Mouse (Mus musculus): ENCODE results near the gene Irf2.

The Irf2 gene

DNA sequence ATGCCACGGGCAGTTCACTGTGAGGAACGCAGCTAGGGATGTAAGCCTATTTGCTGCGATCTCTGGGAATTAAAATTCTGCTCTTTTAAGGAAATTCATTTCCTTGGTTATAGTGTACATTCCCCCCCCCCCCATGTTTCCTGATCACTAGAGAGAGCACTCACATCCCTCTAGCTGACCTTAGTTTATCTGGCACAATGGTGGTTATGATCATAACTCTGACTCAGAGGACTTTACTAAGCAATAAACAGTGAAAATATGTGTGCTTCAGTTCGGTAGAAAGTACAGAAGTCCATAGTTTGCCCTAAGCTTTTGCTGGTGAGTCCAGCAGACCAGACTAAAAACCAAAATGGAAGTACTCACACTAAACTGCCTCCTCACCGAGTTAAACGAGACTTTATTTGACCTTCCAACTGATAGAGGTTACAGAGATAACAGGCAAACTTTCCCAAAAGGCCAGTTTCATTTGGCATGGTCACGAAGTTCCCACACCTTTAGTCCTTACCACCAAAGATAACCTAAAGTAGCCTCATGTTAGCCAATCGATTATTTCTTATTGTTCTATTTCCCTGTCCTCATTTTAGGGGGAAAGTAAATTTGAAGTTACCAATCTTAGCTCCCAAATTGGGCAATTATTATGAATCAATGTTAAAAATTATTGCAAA is 142.4 kb downstream of the Irf2 start:
- DNase-seq (ENCODE audit: low spot score in 2 of 2): no peak

DNA sequence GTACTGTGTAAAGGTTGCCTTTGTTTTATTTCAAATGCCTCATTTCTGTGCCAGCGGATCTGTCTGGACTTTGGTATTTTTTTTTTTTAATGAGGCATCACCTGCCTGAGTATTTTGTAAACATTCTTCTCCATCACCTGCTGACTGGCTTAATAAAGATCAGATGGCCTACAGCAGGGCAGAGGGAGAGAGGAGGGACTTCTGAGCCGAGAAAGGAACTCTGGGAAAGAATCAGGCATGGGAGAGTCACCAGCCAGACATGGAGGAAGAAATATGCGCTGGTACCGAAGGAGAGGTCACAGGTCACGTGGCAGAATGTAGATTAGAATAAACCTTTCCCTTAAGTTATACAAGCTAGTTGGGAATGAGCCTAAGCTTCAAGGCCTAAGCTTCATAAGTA is 143.2 kb downstream of the Irf2 start:
- no peak for DNase-seq (ENCODE audit: low spot score in 2 of 2)

DNA sequence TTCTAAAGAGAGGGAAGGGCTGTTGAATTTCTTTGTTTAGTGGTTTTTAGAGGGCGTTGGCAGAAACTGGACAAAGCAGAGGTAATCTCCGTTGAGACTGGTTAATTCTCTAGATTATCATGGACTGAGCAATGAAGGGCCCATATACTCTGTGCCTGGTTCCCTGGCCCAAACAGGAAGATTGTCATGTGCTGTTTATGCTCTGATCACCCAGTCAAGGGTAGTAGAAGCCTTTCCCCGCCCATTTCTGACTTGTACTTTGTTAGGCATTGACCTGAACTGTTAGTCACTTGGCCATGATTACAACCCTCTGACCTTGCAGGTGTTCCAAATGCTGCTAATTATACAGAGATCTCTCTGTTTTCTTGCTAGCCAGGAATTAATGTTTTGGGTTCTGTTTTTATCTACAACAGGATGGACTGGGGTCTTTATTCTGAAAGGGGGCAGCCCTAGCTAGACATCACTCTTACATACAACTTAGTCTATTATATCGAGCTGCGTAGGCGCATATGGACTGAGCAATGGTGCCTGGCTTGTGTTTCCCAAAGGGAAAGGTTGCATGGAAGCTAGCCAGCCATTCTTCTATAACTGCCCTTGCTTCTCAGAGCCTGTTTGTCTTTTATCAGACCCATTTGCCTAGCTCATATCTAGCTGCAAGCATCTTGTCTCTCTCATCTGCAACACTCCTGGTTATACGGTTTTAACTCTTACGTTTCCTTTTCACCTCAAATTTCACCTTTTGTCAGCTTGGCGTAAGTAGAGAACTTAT is 143.9 kb downstream of the Irf2 start:
- no peak for DNase-seq (ENCODE audit: low spot score in 2 of 2)

DNA sequence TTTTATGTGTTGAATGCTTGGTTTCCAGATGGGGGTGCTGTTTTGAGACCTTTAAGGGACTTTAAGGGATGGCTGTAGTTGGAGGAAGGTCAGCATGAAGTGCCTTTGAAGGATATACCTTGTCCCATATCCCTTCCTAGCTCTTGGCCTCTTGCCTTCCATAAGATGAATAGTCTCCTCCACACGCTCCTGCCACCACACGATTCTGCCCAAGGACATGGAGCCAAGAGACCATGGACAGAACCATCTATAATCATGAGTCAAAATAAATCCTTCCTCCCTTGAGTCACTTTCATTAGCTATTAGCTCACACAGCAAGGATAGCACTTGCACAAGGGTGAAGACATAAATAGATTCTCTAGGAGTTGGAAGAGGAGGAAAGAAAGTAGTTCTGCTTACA is 146.3 kb downstream of the Irf2 start:
- DNase-seq (ENCODE audit: low spot score in 2 of 2): no peak

DNA sequence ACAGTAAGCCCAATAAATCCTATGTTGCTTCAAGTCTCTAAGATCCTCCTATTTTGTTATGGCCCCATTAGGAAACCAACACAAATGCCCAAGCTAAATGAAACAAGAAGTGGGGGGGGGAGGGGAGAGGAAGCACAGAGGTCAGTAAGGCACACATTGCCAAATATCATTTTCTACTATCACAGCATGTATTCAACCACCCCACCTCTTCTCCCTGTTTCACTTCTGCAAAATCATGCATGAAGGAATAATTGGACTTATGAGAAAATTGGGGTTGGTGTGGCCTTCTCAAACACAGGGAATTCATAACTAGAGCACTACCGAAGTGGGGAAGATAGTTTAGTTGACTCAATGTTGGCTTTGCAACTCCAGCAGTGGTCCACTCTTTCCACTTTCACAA is 146.7 kb downstream of the Irf2 start:
- DNase-seq (ENCODE audit: low spot score in 2 of 2): no peak

DNA sequence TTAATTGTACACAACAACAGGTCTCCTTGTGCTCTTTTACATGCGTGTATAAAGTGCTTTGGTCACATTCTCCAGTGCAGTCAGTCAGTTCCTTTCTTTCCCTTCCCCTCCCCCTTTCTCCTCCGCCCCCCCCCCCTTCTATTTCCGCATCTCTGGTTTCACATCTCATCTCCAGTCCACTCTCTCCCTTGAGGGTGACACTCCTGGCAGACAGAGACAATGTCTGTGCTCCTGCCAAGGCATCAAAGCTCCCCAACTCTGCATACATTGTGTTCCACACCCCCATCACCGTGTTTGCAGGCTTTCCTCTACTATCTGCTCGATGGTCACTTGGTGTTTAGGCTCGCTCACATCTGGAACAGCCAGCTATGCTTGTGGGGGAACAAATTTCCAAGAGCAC is 147.9 kb downstream of the Irf2 start:
- no peak for DNase-seq (ENCODE audit: low spot score in 2 of 2)

DNA sequence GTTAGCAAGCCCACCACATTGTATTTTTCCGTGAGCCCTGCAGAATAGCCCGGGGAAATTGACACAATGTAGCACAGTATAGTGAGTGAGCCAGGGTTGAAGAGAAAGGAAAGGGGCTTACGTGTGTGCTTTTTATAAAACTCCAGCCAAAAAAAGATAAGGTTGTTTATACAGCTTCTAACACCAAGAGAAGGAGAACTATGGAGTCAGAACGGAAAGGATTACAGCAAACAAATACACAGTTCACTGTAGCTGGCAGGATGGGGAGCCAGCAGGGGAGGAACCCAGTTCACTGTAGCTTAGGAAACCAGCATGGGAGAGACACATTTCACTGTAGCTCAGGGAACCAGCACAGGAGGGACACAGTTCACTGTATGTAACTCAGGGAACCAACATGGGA is 149.0 kb downstream of the Irf2 start:
- DNase-seq (ENCODE audit: low spot score in 2 of 2): no peak

DNA sequence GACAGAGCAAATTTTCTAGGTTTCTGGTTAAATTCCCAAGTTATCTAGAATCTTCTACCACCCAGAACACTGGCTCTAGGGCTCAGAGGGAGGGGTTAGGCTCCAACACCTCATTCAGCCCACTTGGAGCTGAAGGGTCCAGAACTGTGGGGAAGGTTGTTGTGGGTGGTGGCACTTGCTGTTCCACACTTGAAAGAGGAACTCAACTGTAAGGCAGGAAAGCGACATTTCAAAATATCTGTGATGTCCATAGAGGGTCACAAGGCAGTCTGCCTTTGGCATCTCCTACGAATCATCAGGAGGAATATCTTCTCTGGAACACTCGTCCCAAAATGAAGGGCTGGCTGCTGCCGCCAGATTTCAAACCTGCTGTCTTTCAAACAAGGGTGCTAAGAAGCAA is 150.7 kb downstream of the Irf2 start:
- no peak for DNase-seq (ENCODE audit: low spot score in 2 of 2)

DNA sequence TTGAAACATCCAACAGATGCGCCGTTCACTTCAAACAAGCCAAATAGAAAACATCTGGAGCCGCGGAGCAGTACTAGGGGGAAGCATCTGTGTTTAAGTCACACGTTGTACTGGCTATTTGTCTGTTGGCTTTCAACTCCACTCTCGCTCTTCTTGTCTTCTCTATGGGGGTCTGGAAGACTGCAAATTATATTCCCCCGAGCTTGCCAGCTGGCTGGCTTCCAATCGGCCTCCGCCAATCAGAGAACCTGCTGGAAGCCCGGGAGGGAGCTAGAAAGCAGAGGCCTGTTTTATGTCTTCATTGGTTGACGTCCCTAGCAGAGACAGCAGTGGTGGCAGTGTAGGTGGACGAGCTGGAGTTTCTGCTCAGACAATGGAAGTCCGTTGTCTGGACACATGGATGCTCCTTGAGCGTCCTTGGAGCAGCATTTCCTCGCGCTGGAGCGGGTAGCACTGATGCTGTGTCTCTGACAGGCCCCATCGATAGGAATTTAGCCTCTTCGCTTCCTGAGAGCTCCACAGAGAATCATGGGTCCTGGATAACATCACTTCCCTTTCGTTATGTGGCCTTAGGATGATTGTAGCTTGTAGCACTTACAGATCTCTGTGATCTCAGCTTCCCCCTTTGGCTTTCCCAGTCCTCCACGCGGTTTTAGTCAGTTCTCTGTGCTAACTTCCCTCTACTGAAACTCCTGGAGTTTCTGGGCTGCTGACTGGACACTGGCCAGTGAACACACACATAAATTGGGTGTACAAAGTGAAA is 153.2 kb downstream of the Irf2 start:
- DNase-seq (ENCODE audit: low spot score in 2 of 2): no peak

DNA sequence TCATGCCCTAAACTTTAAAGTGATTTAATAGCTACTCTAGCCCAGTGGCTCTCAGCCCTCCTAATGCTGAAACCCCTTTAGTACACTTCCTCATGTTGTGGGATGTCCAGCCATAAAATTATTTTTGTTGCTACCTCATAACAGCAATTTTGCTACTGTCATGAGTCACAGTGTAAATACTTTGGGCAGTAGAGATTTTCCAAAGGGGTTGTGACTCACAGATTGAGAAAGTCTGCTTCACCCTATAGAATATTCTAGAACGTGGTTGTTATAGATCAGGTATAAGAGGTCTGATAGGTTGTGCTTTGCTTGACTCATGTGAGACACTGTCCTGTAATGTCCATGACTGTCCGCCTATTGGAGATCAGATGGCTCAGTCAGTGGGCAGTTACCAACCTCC is 154.9 kb downstream of the Irf2 start:
- no peak for DNase-seq (ENCODE audit: low spot score in 2 of 2)

DNA sequence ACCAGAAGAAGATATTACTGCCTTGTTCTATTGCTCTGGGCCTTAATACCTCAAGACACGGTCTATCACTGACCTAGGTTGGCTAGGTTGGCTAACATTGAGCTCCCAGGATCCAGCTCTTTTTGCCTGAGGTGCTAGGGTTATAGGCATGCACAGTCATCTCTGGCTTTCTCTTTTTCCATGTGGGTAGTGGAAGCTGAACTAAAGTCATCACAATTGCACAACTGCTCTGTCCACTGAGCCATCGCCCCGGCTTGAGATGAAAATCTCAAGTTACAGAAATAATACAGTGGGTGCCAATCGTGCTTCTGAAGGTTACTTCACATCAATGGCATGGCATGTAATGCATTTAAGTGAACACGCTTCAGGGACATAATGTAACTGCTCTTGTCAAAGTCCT is 156.5 kb downstream of the Irf2 start:
- no peak for DNase-seq (ENCODE audit: low spot score in 2 of 2)

DNA sequence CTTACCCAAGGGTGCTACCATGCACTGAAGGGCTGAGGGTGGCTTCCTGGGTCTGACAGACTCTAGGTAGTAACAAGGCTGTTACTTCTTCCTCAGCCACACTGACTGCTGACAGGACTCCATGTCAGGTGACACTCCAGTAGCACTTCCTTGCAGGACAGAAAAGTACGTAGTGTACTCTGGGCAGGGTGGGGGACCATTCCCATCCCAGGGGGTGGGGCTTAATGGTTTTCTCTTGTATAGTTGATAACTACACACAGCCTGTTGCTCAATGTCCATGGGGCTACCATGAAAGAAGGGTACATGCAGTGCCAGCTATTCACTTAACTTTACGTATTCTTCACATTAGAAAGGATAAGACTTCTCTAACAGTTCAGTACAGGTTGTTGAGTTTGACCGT is 157.2 kb downstream of the Irf2 start:
- DNase-seq (ENCODE audit: low spot score in 2 of 2): no peak
